Mouse (Mus musculus): Measurements from ENCODE around the gene Dscaml1. TPM values are rescaled to one million over a fixed set of nuclear protein-coding genes. Genes with fewer than 3 reads are reported as not detected.

Dscaml1 gene
- total and polyA plus RNA-seq, 2 experiments from 2014 or later: 10.5 to 47.4 TPM

DNA sequence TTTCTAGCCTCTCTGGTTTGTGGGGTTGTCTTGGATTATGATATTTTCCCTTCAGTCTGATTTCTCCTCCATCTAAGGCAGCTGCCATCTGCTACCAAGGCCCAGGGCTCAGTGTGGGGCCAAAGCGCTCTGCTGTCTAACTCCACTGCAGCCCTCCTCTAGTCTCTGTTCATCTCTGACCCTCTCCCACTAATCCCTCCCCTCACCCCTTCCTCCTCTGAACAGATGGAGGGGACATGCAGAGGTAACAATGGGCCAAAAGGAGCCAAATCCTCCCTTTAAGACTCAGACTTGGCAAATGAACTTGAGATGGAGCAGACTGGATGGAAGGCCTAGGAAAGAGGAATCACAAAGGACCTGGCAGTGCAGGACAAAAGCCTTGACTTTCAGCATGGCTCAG lies 365.8 kb downstream of the Dscaml1 start:
- DNase-seq (ENCODE audit: low spot score): peak; percentile 55

GRCm38 (mm10) chr9:45793697-45794096 lies 367.3 kb downstream of the Dscaml1 start:
- Histone ChIP-seq H3K27me3 (ENCODE audit: insufficient read depth, low read length) (no peaks in the 10 kb centered on the region), H3K4me2 (ENCODE audit: low read depth, low read length) (no peak overlapping the region), H3K36me3 (ENCODE audit: insufficient read depth, low read length) (no peaks in the 10 kb centered on the region), H3K9me3 (ENCODE audit: low read length) (no peaks in the 10 kb centered on the region), H3K9ac (replicated peaks; ENCODE audit: low read length) (no peak overlapping the region), H3K27ac (peak overlapping the region; percentile 76; the same call in 1 of the 2 replicates), H3K4me3 (ENCODE audit: low read length) (no peak overlapping the region), H3K4me1 (ENCODE audit: insufficient read depth, low read length) (peaks cover 7% of the 10 kb centered on the region; the same call in 1 of the 2 replicates)
- no peak for TF ChIP-seq CTCF (IDR thresholded peaks at IDR 0.05; ENCODE audit: low read depth)
- DNase-seq (ENCODE audit: low spot score) (peak; percentile 62), ATAC-seq (no peak)
- 62% methylated on average over 6 of the region's 6 CpGs for WGBS

More for the DNA sequence above, 365.8 kb downstream of the Dscaml1 start:
- H3K4me2 ChIP-seq (ENCODE audit: low read depth, low read length): no peak overlapping the region
- no peak overlapping the region for H3K4me3 ChIP-seq (ENCODE audit: low read length)
- peak overlapping the region; percentile 76 for H3K27ac ChIP-seq
- peak; percentile 48; the same call in 1 of the 2 replicates for ATAC-seq
- 0 out of 2 replicates have a peak, but pooled peaks cover 2% of the 10 kb centered on the region for H3K4me1 ChIP-seq (ENCODE audit: insufficient read depth, low read length)
- WGBS: 65% methylated on average over 1 of the region's 1 CpGs
- no peaks in the 10 kb centered on the region for H3K36me3 ChIP-seq (ENCODE audit: insufficient read depth, low read length)
- no peaks in the 10 kb centered on the region for H3K9me3 ChIP-seq (ENCODE audit: low read length)
- H3K9ac ChIP-seq (replicated peaks; ENCODE audit: low read length): no peak overlapping the region
- TF ChIP-seq CTCF (IDR thresholded peaks at IDR 0.05; ENCODE audit: low read depth): no peak
- no peaks in the 10 kb centered on the region for H3K27me3 ChIP-seq (ENCODE audit: insufficient read depth, low read length)

GRCm38 (mm10) chr9:45795722-45796121 lies 369.3 kb downstream of the Dscaml1 start:
- H3K9ac ChIP-seq (replicated peaks; ENCODE audit: low read length): no peak overlapping the region
- H3K4me3 ChIP-seq (ENCODE audit: low read length): no peak overlapping the region
- no peak overlapping the region for H3K4me2 ChIP-seq (ENCODE audit: low read depth, low read length)
- no peaks in the 10 kb centered on the region for H3K9me3 ChIP-seq (ENCODE audit: low read length)
- no peak for TF ChIP-seq CTCF (IDR thresholded peaks at IDR 0.05; ENCODE audit: low read depth)
- H3K4me1 ChIP-seq (ENCODE audit: insufficient read depth, low read length): peaks cover 7% of the 10 kb centered on the region; the same call in 1 of the 2 replicates
- 74% methylated on average over 5 of the region's 5 CpGs for WGBS
- no peak for ATAC-seq
- H3K27ac ChIP-seq: no peak overlapping the region
- DNase-seq (ENCODE audit: low spot score): no peak
- no peaks in the 10 kb centered on the region for H3K36me3 ChIP-seq (ENCODE audit: insufficient read depth, low read length)
- H3K27me3 ChIP-seq (ENCODE audit: insufficient read depth, low read length): no peaks in the 10 kb centered on the region

DNA sequence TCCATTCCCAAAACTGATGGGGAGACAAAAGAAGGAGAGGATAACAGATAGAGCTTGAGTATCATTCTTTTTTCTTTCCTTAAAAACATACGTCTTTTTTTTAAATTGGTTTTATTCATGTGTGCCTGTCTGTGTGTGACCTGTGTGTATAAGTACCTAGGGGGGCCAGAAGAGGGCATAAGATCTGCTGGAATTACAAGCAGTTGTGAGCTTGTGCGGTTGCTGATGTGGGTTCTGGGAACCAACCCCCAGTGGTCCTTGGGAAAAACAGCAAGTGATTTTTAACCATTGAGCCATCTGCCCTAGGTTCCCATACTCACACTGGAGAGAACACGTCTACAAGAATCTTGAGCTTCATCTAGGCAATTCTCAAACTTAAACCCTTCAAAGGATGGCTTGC lies 370.8 kb downstream of the Dscaml1 start:
- WGBS: 63% methylated on average over 3 of the region's 3 CpGs
- H3K27ac ChIP-seq: no peak overlapping the region; the same call in 1 of the 2 replicates

GRCm38 (mm10) chr9:45798467-45799164 lies 372.2 kb downstream of the Dscaml1 start:
- H3K4me3 ChIP-seq (ENCODE audit: low read length): no peak overlapping the region
- TF ChIP-seq CTCF (IDR thresholded peaks at IDR 0.05; ENCODE audit: low read depth): peak; percentile 70
- no peaks in the 10 kb centered on the region for H3K9me3 ChIP-seq (ENCODE audit: low read length)
- H3K9ac ChIP-seq (replicated peaks; ENCODE audit: low read length): 0 out of 2 replicates have a peak overlapping the region, but pooled peaks have one; percentile 35
- no peaks in the 10 kb centered on the region for H3K27me3 ChIP-seq (ENCODE audit: insufficient read depth, low read length)
- no peak overlapping the region for H3K4me2 ChIP-seq (ENCODE audit: low read depth, low read length)
- no peaks in the 10 kb centered on the region for H3K36me3 ChIP-seq (ENCODE audit: insufficient read depth, low read length)
- H3K27ac ChIP-seq: peak overlapping the region; percentile 56; the same call in 1 of the 2 replicates
- peak; percentile 78 for ATAC-seq
- DNase-seq (ENCODE audit: low spot score): peak; percentile 83
- 14% methylated on average over 13 of the region's 13 CpGs for WGBS
- H3K4me1 ChIP-seq (ENCODE audit: insufficient read depth, low read length): peaks cover 7% of the 10 kb centered on the region; the same call in 1 of the 2 replicates

More for the DNA sequence above, 370.8 kb downstream of the Dscaml1 start:
- Histone ChIP-seq H3K36me3 (ENCODE audit: insufficient read depth, low read length) (no peaks in the 10 kb centered on the region), H3K4me3 (ENCODE audit: low read length) (no peak overlapping the region), H3K4me1 (ENCODE audit: insufficient read depth, low read length) (peaks cover 7% of the 10 kb centered on the region; the same call in 1 of the 2 replicates), H3K9me3 (ENCODE audit: low read length) (no peaks in the 10 kb centered on the region), H3K4me2 (ENCODE audit: low read depth, low read length) (no peak overlapping the region), H3K9ac (replicated peaks; ENCODE audit: low read length) (no peak overlapping the region), H3K27me3 (ENCODE audit: insufficient read depth, low read length) (no peaks in the 10 kb centered on the region)
- DNase-seq (ENCODE audit: low spot score): no peak
- ATAC-seq: no peak
- TF ChIP-seq CTCF (IDR thresholded peaks at IDR 0.05; ENCODE audit: low read depth): peak; percentile 41

DNA sequence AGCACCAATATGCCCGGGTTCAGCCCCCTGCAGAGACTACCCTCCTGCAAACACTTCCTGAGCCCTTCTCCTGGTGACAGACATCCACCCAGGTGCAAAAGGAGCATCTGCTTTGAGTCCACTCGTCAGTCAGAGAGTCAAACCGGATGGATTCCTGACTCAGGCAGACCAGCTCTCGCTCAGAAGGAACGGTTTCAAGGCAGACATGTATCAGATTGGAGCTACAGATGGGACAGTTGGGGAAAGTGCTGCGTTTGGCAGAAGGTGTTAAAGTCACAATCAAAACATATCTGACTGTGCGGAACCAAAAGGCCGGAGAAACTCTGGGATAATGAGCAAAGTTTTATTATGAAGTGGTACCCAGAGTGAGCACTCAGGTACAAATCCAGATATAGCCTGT lies 373.0 kb downstream of the Dscaml1 start:
- TF ChIP-seq CTCF (IDR thresholded peaks at IDR 0.05; ENCODE audit: low read depth): no peak
- Histone ChIP-seq H3K9ac (replicated peaks; ENCODE audit: low read length) (no peak overlapping the region), H3K4me1 (ENCODE audit: insufficient read depth, low read length) (peaks cover 7% of the 10 kb centered on the region; the same call in 1 of the 2 replicates), H3K9me3 (ENCODE audit: low read length) (no peaks in the 10 kb centered on the region), H3K27ac (no peak overlapping the region), H3K36me3 (ENCODE audit: insufficient read depth, low read length) (no peaks in the 10 kb centered on the region; the same call in 1 of the 2 replicates), H3K27me3 (ENCODE audit: insufficient read depth, low read length) (no peaks in the 10 kb centered on the region), H3K4me2 (ENCODE audit: low read depth, low read length) (no peak overlapping the region), H3K4me3 (ENCODE audit: low read length) (no peak overlapping the region)
- DNase-seq (ENCODE audit: low spot score) (no peak), ATAC-seq (no peak)
- 75% methylated on average over 8 of the region's 8 CpGs for WGBS

Other genes starting within 250 kb of the Dscaml1 start
- not detected in 2 replicates for gene BC049352, start 244.6 kb upstream of the Dscaml1 start, total RNA-seq (2014; rRNA removed)
- 0.16 and 0.19 TPM in 2 replicates for gene BC049352, start 244.6 kb upstream of the Dscaml1 start, polyA plus RNA-seq (2015; fragmentation: Nextera tagmentation; extraction: Ambion mirVana)
- 1.1 TPM in 1 of 2 replicates, not detected in the other for gene Tmprss4, start 222.5 kb upstream of the Dscaml1 start, total RNA-seq (2014; rRNA removed)
- not detected in 2 replicates for gene Tmprss4, start 222.5 kb upstream of the Dscaml1 start, polyA plus RNA-seq (2015; fragmentation: Nextera tagmentation; extraction: Ambion mirVana)
- gene Il10ra, start 157.5 kb upstream of the Dscaml1 start, total RNA-seq (2014; rRNA removed): 1.4 and 1.5 TPM in 2 replicates
- 0.70 and 0.83 TPM in 2 replicates for gene Il10ra, start 157.5 kb upstream of the Dscaml1 start, polyA plus RNA-seq (2015; fragmentation: Nextera tagmentation; extraction: Ambion mirVana)
- gene Tmprss13, start 107.5 kb upstream of the Dscaml1 start, total RNA-seq (2014; rRNA removed): 0.04 TPM in 1 of 2 replicates, not detected in the other
- gene Tmprss13, start 107.5 kb upstream of the Dscaml1 start, polyA plus RNA-seq (2015; fragmentation: Nextera tagmentation; extraction: Ambion mirVana): not detected in 2 replicates
- gene Fxyd6, start 56.4 kb upstream of the Dscaml1 start, total RNA-seq (2014; rRNA removed): 461 and 490 TPM in 2 replicates
- gene Fxyd6, start 56.4 kb upstream of the Dscaml1 start, polyA plus RNA-seq (2015; fragmentation: Nextera tagmentation; extraction: Ambion mirVana): 752 and 767 TPM in 2 replicates
- 17.1 and 18.6 TPM in 2 replicates for gene Fxyd2, start 27.0 kb upstream of the Dscaml1 start, total RNA-seq (2014; rRNA removed)
- 19.5 and 21.5 TPM in 2 replicates for gene Fxyd2, start 27.0 kb upstream of the Dscaml1 start, polyA plus RNA-seq (2015; fragmentation: Nextera tagmentation; extraction: Ambion mirVana)